10 mouse cellular contexts compared by ENCODE assay signal in the genomic region with DNA sequence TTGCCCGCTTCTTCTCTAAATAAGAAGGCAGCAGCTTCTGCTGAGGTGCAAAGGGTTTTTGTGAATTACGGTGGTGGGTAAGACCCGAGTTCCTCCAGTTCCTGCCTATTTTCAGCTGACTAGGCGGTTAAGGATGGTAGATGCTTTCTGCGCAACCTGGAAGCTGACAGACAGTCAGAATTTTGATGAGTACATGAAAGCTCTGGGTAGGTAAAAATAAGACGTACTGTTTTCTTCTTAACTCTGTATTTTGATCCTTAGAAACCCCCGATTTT. TPM values are rescaled to one million over a fixed set of nuclear protein-coding genes. Genes with fewer than 3 reads are reported as not detected.
DNase-seq lines count a peak whose midpoint lies in the region; ATAC-seq lines count a peak whose summit lies in the region.
"Had no signal": no experiment of that assay in that cellular context is flagged by ENCODE, and none has a peak within 500 bp of the region (broad histone marks: within the 10 kb centered on the region; RNA-seq: fewer than 3 reads in every experiment).

A gene (plus strand): TSS at position 6 of the 275 bp plus-strand sequence.

- DNase-seq in layer of hippocampus, adult 18-20 months (ENCODE audit: low spot score in 2 of 2), result no peak
- no peak for DNase-seq in layer of hippocampus, adult 9-10 months (ENCODE audit: low spot score)
- no peak for DNase-seq in forebrain, embryonic 10.5 days (ENCODE audit: extremely low spot score, low spot score)
- no peak for DNase-seq in midbrain, embryonic 14.5 days
- no peak for DNase-seq in cerebellum, adult 9-11 months
- DNase-seq in liver, embryonic 11.5 days (ENCODE audit: low spot score), result no peak

- H3K4me1 ChIP-seq in forebrain, embryonic 10.5 days, result peaks cover 57% of the 10 kb centered on the region
- peaks cover 18% of the 10 kb centered on the region for H3K4me1 ChIP-seq in hindbrain, embryonic 15.5 days (replicated peaks)
- peaks cover 20% of the 10 kb centered on the region; the same call in 1 of the 2 replicates for H3K4me1 ChIP-seq in midbrain, embryonic 14.5 days (ENCODE audit: control insufficient read depth, insufficient read depth, low read length)
- H3K4me1 ChIP-seq in liver, embryonic 11.5 days (replicated peaks; ENCODE audit: control insufficient read depth, insufficient read depth, low read length), result no peaks in the 10 kb centered on the region
- H3K4me1 ChIP-seq: liver, embryonic 15.5 days had no signal

- H3K27ac ChIP-seq in forebrain, embryonic 10.5 days, result peak within 1 kb of the TSS; percentile 84
- peak within 1 kb of the TSS; percentile 82 for H3K27ac ChIP-seq in hindbrain, embryonic 15.5 days (replicated peaks)
- H3K27ac ChIP-seq in midbrain, embryonic 14.5 days (replicated peaks; ENCODE audit: low read depth, low read length), result peak within 1 kb of the TSS; percentile 83
- H3K27ac ChIP-seq in liver, embryonic 11.5 days (ENCODE audit: low read depth, low read length), result no peak within 1 kb of the TSS
- H3K27ac ChIP-seq: liver, embryonic 15.5 days had no signal

- WGBS in forebrain, embryonic 10.5 days, result 14% methylated on average over 7 of the region's 7 CpGs
- 6% methylated on average over 7 of the region's 7 CpGs for WGBS in hindbrain, embryonic 15.5 days
- WGBS in midbrain, embryonic 14.5 days, result 2% methylated on average over 7 of the region's 7 CpGs
- WGBS in liver, embryonic 11.5 days, result 36% methylated on average over 7 of the region's 7 CpGs

- peak within 1 kb of the TSS; percentile 51 for H3K4me3 ChIP-seq in forebrain, embryonic 10.5 days
- H3K4me3 ChIP-seq in hindbrain, embryonic 15.5 days, result peak within 1 kb of the TSS; percentile 35
- H3K4me3 ChIP-seq in midbrain, embryonic 14.5 days (replicated peaks; ENCODE audit: low read depth, low read length), result peak within 1 kb of the TSS; percentile 33
- H3K4me3 ChIP-seq in liver, embryonic 11.5 days (ENCODE audit: low read depth, low read length), result no peak within 1 kb of the TSS
- H3K4me3 ChIP-seq: liver, embryonic 15.5 days had no signal

- peaks cover 5% of the 10 kb centered on the region; the same call in 1 of the 2 replicates for H3K36me3 ChIP-seq in forebrain, embryonic 10.5 days (replicated peaks)
- no peaks in the 10 kb centered on the region for H3K36me3 ChIP-seq in hindbrain, embryonic 15.5 days
- no peaks in the 10 kb centered on the region for H3K36me3 ChIP-seq in midbrain, embryonic 14.5 days (ENCODE audit: control insufficient read depth, insufficient read depth, low read length)
- H3K36me3 ChIP-seq in liver, embryonic 11.5 days (ENCODE audit: control insufficient read depth, insufficient read depth, low read length), result no peaks in the 10 kb centered on the region
- H3K36me3 ChIP-seq: liver, embryonic 15.5 days had no signal

- H3K9me3 ChIP-seq in forebrain, embryonic 10.5 days, result 0 out of 2 replicates have a peak, but pooled peaks cover 3% of the 10 kb centered on the region
- H3K9me3 ChIP-seq in hindbrain, embryonic 15.5 days, result no peaks in the 10 kb centered on the region
- H3K9me3 ChIP-seq in midbrain, embryonic 14.5 days (ENCODE audit: control insufficient read depth, low read length), result no peaks in the 10 kb centered on the region
- H3K9me3 ChIP-seq in liver, embryonic 11.5 days (ENCODE audit: control insufficient read depth, low read length), result no peaks in the 10 kb centered on the region
- H3K9me3 ChIP-seq: liver, embryonic 15.5 days had no signal

- H3K9ac ChIP-seq in hindbrain, embryonic 15.5 days, result peak within 1 kb of the TSS; percentile 49
- H3K9ac ChIP-seq in midbrain, embryonic 14.5 days (replicated peaks; ENCODE audit: low read length), result peak within 1 kb of the TSS; percentile 45
- H3K9ac ChIP-seq in liver, embryonic 11.5 days (ENCODE audit: low read depth, low read length), result no peak within 1 kb of the TSS
- H3K9ac ChIP-seq: liver, embryonic 15.5 days had no signal

- ATAC-seq in hindbrain, embryonic 15.5 days (ENCODE audit: low FRiP score, low read depth), result no peak
- no peak; the same call in 1 of the 2 replicates for ATAC-seq in midbrain, embryonic 14.5 days (ENCODE audit: low FRiP score, low TSS enrichment)
- ATAC-seq in megakaryocyte-erythroid progenitor cell, adult 5-6 weeks (replicated peaks; ENCODE audit: low FRiP score, low TSS enrichment, poor library complexity, severe bottlenecking), result no peak; the same call in 1 of the 2 replicates
- no peak for ATAC-seq in liver, embryonic 11.5 days (replicated peaks; ENCODE audit: low FRiP score)
- ATAC-seq: Patski had no signal

- no peaks in the 10 kb centered on the region for H3K27me3 ChIP-seq in forebrain, embryonic 10.5 days (ENCODE audit: poor library complexity, severe bottlenecking)
- H3K27me3 ChIP-seq in hindbrain, embryonic 15.5 days, result no peaks in the 10 kb centered on the region
- H3K27me3 ChIP-seq in midbrain, embryonic 14.5 days (ENCODE audit: control insufficient read depth, insufficient read depth, low read length), result no peaks in the 10 kb centered on the region
- H3K27me3 ChIP-seq in liver, embryonic 11.5 days (replicated peaks; ENCODE audit: control insufficient read depth, insufficient read depth, low read length), result no peaks in the 10 kb centered on the region

- H3K4me2 ChIP-seq in hindbrain, embryonic 15.5 days, result peak within 1 kb of the TSS; percentile 55
- peak within 1 kb of the TSS; percentile 53 for H3K4me2 ChIP-seq in midbrain, embryonic 14.5 days (ENCODE audit: low read length)
- no peak within 1 kb of the TSS for H3K4me2 ChIP-seq in liver, embryonic 11.5 days
- H3K4me2 ChIP-seq: liver, embryonic 15.5 days had no signal

RNA-seq across cellular contexts. Expression of the gene that starts here (rescaled TPM):
- total RNA-seq in layer of hippocampus, adult 18-20 months (2021), result 10 to 100 TPM; 44.0 to 61.0 TPM
- 140 and 229 TPM in 2 replicates for polyA plus RNA-seq in forebrain, embryonic 10.5 days (2016; fragmentation: Nextera tagmentation; extraction: Ambion mirVana)
- 2,182 and 2,246 TPM in 2 replicates for polyA plus RNA-seq in hindbrain, embryonic 15.5 days (2015; fragmentation: Nextera tagmentation; extraction: Ambion mirVana)
- polyA plus RNA-seq in midbrain, embryonic 14.5 days (2014; fragmentation: Nextera tagmentation; extraction: Ambion mirVana), result 1,508 and 1,932 TPM in 2 replicates
- not detected in 2 replicates for total RNA-seq in megakaryocyte-erythroid progenitor cell, adult 5-6 weeks (2014; fragmentation: Nextera tagmentation)
- not detected in 2 replicates for total RNA-seq in megakaryocyte-erythroid progenitor cell, adult 5-6 weeks (2017)
- 1.9 and 2.8 TPM in 2 replicates for polyA plus RNA-seq in liver, embryonic 11.5 days (2014; fragmentation: Nextera tagmentation; extraction: Ambion mirVana)

Comparison
In these comparisons a context has a peak if more than half of its experiments do, and no peak if none do; other contexts are left out.
1. RNA of the gene that starts here (total RNA-seq): 44.0 to 61.0 TPM in layer of hippocampus, adult 18-20 months; not detected in megakaryocyte-erythroid progenitor cell, adult 5-6 weeks; every median in the first group is over 10 times any median in the second.
2. RNA of the gene that starts here (polyA plus RNA-seq): 2,182 to 2,246 TPM in hindbrain, embryonic 15.5 days, 1,508 to 1,932 TPM in midbrain, embryonic 14.5 days and 140 to 229 TPM in forebrain, embryonic 10.5 days; 1.9 to 2.8 TPM in liver, embryonic 11.5 days; every median in the first group is over 10 times any median in the second.